Mouse (Mus musculus): ENCODE results near the gene Gm9837.

Gene Gm9837

DNA sequence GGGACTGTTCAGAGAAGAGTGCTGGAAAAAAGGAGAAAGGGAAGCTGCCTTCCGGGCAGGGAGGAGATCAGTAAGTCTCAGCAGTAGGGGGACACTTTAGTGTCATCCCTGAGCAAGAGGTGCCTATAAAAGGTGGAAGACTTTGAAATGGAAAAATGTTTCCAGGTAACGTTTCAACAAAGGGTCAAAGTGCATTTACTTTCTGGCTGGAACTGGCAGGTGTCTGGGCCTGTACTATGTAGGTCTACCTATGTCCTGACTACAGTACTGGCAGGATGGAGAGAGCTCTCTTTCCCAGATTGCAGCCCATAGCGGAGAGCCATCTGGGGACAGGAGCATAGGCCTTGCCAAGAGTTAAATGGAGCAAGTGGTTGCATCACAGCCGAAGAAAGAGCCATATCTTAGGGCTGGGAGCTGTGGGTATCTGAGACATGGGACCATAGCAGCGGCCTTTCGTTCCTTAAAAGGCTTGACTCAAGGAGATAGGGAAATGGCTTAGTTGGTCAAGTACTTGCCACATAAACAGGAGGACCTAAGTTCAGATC lies 44.5 kb downstream of the Gm9837 start:
- DNase-seq (ENCODE audit: low read depth, low spot score), result no peak

DNA sequence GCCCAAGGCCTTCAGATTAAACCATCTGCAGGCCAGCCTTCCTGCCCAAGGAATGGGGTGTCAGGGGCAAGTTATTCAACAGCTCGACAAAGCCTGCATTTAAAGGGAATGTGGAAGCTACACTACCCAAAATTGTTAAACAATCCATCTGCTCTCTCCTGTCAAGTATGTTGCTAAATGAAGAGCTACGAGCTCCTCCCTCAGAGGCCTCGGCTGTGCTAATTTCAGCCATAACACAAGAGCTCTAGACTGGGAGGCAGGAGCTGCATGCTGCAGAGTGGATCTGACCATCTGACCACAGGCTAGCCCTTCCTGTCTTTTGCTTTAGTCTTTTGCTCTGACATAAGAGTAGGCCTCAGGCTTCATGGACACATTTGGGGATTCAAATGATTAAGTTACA lies 45.0 kb downstream of the Gm9837 start:
- DNase-seq (ENCODE audit: low read depth, low spot score), result no peak

- no peak for DNase-seq (ENCODE audit: low read depth, low spot score)
Observed at GRCm38 (mm10) chr11:53424826-53425225, 45.5 kb downstream of the Gm9837 start.

DNA sequence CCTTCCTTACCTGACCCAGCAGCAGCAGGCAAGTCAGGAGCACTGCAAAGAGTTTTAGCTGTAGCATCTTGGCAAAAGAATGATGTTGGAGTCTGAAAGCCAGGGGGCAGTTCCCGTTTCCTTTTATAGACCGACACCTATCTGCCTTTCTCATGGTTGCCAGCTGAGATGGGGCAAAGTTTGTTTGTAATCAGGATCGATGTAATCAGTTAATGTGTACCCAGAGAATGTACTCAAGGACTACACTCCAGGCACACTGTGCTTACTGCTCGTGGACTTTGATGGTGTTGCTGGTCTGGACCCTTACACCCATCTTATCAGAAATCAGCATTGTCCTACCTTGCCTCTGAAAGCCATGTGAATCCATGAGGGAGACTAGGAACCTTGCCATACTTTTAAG lies 47.2 kb downstream of the Gm9837 start, which contains the start of gene Leap2:
Gene Leap2 (minus strand): TSS at position 135 of the 400 bp plus-strand sequence.
- no peak for DNase-seq (ENCODE audit: low read depth, low spot score)
